Mouse (Mus musculus) forelimb bud, embryonic 11.5 days (tissue): ENCODE measurements around the gene Olfr1416.
A peak's percentile ranks its signal among the peaks of the same experiment; 100 is the strongest.
"Not testable (repeated sequence)": the region's sequence is repeated elsewhere in the genome, so short reads cannot be mapped to it uniquely, and the experiment has no call there.

Experiments
- DNase-seq: peaks from one replicate; pipeline ENCODE4 v3.0.0-alpha.2; 2012; ENCODE audit warnings: low read depth, low spot score

Gene Olfr1416

DNA sequence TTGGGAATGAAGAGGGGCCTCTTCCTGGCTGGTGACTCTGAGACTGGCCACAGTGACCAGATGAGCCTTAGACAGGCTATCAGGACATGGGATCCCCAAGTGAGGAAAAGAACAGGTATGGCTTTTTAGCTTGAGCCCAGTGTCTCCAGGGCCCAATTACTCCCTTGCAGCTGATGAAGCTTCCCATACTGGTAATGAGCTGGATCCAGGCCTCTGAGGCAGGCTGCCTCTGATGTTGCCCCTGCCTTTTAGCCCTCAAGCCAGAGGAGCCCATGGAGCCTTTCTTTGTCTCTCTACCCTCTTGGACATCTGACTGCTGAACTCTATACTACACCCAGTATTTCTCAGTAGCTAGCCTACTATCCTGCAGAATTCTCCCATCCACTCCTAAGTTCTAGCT is at the start of gene Olfr1416:
Gene Olfr1416 (minus strand): TSS at position 101 of the 400 bp plus-strand sequence.
- no peak for DNase-seq

DNA sequence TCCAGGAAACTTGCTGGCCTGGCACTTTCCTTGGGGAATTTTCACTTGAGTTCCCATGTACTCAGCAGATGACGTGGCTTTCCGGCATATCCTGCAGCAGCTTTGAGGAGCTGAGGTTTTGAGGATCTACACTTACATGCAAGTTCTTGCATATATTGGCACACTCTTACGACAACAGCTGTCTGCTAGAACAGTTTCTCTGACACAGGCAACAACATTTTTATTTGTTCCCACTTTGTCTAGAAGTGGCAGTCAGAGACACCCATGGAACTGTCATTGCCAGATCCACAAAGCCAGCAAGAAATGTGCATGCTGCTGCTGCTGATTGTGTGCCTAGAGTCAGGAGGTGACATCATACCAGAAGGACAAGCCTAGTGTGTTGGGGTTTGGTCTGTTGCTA is 38.9 kb upstream of the Olfr1416 start:
- DNase-seq, result no peak

DNA sequence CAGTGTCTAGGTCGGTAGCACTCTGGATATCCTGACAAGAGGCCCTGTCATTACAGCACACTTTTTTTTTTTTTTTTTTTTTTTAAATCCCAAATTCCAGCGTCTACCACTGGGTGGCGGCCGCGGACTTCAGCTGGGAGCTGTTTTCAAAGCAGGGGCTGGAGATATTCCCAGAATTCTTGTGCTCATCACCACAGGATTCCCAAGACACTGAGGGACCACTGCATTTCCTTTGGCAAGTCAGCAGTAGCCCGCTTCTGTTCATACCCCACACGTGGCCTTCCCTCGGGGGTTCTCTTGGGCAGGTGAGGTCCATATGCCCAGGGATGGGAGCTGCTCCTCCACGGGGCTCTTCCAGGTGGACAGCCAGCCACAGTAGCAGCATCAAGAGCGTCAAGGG is 36.5 kb upstream of the Olfr1416 start:
- peak; percentile 51 for DNase-seq

DNA sequence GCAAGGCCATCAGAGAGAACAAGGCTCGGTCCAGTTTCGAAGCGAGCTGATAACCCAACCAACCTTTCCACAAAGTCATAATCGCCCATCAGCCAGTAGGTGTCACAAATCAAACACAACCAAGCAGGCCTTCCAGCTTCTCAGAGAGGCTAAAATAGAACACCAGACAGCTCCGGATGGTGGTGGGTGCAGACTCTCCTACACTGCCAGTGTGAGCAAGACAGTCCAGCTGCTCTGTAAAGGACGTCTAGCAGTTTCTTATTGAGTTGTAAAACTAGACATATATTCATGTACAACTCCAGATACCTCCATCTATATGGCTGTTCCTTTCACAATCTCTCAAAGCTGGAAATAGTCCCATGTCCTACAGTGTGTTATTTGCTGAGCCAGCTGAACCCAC is 34.1 kb upstream of the Olfr1416 start:
- no peak for DNase-seq

DNA sequence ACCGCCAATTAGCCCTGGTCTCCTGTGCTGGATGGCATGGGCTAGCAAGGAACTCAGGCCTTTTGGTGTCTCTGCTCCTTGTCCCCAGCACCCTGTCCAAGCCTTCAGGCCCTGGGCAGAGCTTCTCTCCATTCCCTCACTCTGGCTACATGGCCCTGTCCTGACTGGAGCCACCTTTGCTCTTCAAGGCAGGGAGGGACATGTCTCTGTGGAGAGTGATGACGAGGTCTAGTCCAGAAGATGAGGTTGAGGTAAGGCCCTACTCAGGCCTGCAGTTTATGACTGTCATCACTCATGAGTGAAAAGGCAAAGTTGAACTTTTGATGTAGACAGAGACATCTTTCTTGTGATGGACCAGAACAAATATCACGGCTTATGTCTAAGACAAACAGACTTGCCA is 33.6 kb upstream of the Olfr1416 start, which contains the start of gene Olfr1414:
Gene Olfr1414 (minus strand): TSS at position 101 of the 400 bp plus-strand sequence.
- DNase-seq, result no peak

DNA sequence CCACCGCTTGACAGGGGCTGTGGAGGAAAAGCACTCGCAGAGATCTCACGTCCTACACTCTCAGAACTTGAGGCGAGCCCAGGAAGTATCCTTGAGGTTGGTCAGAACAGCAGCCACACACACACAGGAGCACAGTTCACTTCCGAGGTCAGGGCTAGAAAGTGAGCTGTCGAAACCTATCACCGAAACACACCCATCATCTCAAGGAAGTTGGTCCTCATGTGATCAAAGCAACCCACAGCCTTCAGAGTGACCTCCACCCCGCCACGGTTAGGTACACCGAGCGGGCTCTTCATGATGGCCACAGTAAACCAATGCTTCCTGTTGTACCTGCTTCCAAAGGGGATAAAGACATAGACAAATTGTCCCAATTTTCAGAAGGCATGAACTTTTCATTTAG is 30.5 kb upstream of the Olfr1416 start:
- no peak for DNase-seq

DNA sequence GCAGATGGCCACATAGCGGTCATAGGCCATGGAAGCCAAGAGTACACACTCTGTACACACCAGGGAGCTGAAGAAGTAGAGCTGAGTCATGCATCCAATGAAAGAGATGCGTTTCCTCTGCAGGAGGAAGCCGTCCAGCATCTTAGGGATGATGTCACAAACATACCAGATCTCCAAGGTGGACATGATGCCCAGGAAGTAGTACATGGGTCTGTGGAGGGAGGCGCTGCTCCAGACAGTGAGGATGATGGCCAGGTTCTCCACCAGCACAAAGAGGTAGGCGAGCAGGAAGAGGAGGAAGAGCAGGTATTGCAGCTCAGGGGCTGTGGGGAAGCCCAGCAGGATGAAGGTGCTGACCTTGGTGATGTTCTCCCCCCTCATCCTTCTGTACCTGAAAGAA is 26.7 kb upstream of the Olfr1416 start:
- DNase-seq, result not testable (repeated sequence)

DNA sequence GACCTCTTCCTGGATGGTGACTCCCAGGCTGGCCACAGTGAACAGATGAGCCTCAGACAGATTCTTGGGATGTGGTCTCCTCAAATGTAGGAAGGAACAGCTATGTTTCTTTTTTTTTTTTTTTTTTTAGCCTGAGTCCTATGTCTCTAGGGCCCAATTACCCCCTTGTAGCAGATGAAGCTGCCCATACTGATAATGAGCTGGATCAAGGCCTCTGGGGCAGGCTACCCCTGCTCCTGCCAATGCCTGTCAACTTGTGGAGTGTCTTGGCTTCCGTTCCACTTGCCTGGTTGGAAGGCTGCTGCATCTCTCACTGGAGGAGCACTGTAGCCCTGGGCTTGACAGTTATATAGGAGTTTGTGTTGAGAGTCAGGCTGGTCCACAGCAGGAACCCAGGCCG is 11.1 kb upstream of the Olfr1416 start, which contains the start of gene Olfr1415:
Gene Olfr1415 (minus strand): TSS at position 101 of the 400 bp plus-strand sequence.
- DNase-seq, result no peak

DNA sequence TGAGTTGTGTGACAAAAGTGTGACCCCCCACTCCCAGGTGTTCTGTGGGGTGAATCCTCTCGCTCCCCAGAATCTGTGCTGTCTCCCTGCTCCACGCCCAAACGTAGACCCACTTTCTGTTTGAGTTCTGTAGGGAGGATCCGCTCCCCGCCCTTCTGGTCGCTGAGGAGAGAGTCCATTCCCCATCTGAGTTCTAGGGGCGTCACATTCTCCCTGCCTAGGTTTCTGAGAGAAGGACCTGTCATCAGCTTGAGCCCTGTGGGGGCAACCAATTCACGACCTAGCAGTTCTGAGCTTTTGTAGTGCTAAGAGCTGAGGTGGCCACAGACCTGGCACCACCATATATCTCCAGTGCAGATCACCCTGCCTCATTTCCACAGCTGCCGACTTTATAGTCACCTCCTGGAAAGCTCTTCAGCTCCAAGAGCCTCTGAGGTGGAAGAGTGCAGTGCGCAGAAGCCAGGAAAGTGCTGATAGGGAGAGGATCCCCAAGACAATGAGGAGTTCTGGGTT is 10.8 kb downstream of the Olfr1416 start:
- no peak for DNase-seq

DNA sequence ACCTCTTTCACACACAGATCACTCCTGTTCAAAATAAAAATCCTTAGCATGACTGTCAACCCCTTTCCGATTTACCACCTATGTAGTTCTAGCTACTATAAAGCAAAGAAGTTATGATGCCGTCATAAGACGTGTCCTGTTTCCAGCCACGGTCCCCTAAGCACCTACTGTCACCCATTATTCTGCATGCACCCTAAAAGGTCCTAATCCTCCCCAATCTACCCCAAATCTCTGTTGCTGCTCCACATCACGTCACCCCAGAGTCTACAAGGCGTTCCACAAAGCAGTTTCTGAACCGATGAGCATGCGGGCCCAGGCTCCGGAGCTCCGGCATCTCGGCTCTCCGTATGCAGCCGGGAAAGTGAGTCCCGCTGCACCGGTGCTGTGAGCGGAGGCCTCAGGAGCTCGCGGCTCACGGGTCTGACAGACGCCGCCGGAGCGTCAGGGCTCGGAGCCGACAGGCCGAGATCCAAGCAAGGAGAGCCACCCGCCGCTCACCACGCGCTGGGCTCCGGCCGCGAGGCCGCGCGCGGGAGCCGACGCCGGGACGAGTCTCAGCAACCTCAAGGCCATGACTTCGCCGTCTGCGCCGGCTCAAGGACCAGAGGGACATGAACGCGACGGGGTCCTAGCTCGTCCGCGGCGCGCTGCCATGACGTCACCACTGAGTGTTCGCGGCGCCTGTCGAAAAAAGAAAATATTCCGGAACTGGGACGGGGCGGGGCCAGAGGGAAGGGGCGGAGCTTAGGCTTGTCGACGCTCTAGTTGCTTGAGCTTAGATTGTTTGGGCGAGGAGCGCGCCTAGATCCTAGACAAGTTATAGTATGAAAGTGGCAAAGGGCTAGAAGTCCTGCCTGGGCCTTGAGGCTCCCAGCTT is 11.5 kb downstream of the Olfr1416 start, which contains the start of gene Ndufa10:
Gene Ndufa10 (minus strand): TSS at position 696 of the 877 bp plus-strand sequence.
- DNase-seq, result peak; percentile 93

DNA sequence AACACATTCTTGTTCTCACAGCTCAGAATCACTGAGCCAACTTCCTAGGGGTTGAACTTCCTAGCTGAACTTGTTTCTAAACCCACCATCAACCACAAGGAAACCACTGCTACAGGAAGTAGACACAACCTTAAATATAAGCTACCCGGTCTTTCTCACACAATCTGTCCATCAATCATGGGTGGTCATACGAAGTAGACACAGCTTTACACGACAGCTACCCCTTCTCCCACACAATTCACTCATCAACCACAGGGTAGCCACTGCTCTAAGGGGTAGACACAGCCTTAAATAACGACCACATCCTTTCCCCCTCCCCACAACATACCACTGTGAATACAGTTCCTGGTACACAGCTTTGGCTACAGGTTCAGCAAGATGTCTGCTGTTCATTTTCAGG is 16.0 kb downstream of the Olfr1416 start:
- no peak for DNase-seq

DNA sequence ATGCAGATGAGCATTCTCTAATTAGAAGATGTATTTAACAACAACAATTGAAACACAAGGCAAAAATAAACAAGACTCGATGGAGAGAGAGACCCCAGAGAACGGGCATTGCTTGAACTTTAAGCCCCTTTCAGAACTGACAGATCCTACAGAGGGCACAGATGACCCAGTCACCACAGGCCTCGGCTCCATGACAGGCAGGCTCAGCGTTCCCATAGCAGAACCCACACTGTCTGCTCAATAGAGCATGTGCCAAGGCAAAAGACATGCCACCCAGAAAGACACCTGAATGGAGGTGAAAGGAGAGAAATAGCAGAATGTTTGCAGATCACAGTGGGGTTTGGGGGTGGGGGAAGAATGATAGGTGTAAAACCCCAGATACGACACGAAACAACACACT is 26.5 kb downstream of the Olfr1416 start:
- DNase-seq, result no peak

DNA sequence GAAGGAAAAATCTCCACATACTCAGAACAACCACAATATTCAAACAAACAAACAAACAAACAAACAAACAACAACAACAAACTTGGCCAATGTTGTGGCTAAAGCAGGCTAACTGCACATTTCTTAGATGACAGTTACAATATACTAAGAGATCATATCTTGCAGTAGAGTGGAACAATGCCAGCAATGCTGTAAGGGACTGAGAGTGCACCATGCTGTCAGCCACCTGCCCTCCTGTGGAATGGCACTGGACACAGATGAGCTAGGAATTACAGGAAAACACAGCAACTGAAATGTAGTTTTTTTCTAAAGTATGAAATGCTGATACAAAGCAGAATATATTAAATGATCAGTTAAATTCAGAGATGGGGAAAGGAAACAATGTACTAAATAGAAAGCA is 27.2 kb downstream of the Olfr1416 start:
- DNase-seq, result no peak

DNA sequence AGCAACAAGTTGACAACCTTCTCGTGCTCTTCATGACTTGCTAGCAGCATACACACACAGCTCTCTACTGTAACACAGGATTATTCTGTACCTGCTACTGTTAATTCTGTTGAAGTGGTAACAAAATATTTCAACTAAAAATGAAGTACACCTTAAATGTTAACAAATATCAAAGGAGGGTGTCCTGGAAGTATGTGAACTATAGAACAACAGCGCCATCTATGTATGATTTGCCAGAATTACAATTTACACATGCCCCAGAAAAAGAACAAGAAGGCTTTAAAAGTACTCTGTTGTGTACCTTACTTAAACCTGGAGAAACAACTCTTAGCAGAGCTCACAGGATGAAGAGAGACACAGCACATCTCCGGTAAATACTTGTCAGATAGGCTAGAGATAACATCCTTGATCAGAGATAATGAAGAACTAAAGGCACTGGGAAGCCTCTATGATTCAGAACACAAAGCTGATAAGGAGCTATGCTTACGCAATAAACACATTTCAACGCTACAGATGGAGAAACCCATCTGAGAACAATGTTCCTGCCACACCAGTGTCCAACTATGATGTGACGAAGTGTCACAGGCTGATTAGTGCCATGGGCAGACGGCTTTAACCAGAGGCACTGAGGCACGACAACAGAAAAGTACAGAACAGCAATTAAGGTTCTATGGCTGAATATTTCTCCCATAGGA is 31.0 kb downstream of the Olfr1416 start:
- DNase-seq, result peak; percentile 57

DNA sequence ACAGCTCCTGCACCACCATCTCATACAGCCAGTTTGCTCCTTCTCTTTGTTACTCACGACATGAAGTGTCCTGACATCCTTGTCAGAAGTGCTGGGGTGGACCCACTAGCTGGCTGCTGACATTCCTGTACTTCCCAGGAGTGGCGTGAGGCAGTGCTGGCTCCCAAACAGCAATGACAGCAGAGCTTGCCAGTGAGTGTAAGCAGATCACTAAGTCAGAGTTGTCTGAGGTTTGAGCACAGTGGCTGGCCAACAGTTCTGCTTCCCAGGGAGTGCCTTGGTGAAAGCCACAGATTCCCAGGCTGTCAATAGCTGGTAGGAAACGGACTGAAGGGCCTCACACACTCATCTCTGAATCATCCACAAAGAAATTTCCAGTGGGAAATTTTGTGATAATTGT is 36.6 kb downstream of the Olfr1416 start:
- no peak for DNase-seq

DNA sequence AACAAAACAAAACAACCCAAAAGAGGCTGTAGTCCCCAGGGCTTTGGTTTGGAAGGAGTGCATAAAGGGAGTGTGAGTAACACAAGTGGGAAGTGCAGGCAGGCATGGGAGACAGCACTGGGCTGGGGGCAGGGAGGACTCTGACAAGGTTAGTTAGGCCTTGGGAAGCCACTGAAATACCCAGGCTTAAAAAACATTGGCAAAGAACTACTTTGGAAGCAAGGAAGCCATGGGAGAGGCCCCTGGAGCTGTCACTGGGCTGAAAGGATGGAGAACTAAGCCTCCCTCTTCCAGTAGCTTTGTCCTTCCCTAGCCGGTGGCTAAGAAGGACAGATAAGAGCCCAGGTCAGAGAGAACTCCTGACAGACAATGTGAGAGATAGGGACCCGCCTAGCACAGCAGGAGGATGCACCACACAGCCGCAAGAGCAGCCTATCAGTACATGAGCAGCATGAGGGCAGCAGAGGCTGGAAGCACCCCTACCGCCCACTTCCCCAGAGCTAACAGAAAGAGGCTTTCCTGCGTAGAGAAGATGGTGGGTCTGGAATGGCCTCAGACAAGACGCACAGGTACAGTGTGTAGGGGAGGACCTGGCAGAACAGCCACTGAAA is 43.4 kb downstream of the Olfr1416 start:
- DNase-seq, result no peak

DNA sequence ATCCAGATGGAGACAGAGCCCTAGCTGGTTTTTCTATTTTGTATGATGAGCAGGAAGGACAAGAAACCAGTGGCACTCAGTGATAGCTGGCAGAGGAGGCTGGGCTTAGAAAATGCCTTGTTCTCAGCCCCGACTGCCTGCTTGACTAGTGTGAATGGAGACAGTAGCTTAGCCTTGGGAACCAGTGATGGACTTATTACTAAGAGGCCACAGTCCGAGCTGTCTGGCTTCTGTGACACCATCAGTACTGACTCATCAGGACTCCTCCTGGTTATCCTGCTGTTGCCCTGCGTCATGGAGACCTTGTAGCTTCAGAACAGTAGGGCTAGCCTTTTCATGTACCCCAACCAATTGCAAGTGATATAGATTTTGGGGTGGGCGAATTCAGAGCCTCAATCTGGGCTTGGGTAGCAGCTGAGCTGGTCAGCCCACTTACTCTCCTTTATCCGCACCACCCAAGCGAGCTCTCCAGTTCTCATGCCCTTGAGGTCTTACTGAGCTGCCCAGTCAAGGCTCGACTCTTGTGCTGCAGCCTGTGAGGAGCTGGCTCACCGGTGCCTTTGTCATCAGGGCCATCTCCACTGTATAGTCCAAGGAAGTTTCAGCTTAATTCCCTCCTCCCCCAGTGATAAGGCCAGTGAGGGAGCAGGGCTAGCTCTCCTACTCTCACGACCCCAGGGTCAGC is 44.7 kb downstream of the Olfr1416 start:
- no peak for DNase-seq

DNA sequence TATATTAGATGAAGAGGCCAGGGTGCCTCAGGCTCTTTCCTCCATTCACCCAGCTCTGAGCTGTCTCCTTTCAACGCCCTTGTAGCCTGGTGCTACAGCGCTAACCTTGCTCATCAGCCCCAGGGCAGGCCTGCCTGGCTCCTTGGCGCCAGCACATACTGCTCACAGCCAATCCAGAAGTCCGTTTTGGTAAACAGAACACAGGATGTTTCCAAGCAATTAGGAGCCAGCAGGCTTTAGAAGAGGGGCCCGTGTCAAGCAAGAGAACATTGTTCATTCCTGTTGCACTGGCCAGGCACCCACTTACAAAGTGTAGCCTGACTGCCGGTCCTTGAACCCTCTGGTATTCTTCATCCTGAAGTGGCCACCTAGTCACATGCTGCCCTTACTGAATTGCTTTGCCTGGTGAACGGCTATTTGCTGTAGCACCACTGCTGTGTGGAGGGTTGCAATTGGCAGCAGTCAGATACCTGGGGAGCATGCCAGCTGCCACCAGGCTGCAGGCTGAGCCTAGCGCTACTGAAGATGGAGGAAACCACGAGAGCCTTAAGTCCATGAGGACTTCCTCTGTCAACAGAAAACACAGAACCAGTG is 47.1 kb downstream of the Olfr1416 start:
- peak; percentile 19 for DNase-seq

DNA sequence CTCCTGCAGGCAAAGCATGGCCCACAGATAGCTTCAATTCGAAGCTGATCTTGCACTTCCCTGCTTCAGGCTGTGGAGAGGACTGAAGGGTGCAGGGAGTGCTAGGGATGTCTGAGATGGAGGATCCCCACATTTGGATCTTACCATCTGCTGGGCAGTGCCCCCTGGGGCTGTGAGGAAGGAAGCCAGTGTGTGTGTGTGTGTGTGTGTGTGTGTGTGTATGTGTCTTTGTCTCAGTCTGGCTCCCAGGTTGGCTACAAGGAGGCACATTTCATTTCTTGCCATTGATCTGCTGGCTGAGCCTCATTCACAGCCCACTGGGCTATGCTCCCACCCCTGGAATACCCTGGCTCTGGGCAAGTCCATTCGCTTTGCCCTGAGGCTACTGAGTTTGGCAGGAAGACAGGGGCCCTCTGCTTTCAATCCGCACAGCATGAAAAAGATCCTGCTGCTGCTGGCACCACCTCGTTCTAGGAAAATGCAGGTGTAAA is 48.0 kb downstream of the Olfr1416 start:
- DNase-seq, result no peak

DNA sequence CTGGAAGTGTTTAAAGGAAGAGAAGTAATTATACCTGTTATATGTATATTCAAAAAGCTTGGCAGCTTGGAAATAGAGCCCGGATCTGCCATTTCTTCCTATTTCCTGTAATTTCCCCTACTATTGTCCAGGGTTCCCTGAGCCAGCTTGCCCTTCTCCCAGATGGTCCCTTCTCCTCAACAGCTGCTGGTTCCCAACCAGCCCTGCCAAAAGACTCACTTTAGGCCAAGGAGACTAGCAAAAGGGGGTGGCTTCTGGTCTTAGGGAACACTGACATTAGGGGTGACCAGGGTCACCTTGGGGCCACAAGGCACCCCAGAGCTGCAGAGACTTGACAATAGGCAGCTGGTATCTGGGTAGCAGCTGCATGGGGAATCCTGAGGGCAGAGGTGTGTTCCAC is 49.9 kb downstream of the Olfr1416 start:
- DNase-seq, result no peak

DNA sequence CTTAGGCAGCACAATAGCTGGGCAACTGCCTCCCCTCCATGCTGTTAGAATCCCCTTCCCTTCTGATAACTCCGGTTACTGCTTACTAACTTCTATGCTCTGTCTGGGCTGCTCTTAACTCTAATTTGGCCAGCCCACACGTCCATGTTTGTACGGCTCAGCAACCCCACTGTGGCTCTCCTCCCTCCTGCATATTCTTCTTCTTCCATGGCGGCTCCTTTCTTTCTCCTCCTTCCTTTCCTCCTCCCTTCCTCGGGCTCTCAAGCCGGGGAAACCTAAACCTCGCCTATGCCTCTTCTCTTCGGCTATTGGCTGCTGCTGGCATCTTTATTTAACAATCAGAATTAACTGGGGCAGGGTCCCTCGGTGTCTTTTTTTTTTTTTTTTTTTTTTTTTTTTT is 52.1 kb downstream of the Olfr1416 start:
- DNase-seq, result no peak
